Mouse (Mus musculus) intestine, embryonic 14.5 days (tissue): ENCODE measurements around the gene Filip1. TPM values are rescaled to one million over a fixed set of nuclear protein-coding genes. Genes with fewer than 3 reads are reported as not detected.

ENCODE experiments used
- ATAC-seq: fragments of 200-750 bp; cut with Nextera tagmentation; replicated peaks from 2 replicates; pipeline ENCODE4 v1.8.0; 2017; ENCODE audit warnings: low read depth, moderate number of reproducible peaks, moderate TSS enrichment, moderate library complexity; ENCODE audit not compliant: low FRiP score, low TSS enrichment
- DNase-seq: peaks from one replicate; pipeline ENCODE4 v3.0.0-alpha.2; 2018; ENCODE audit warnings: low spot score
- H3K27ac ChIP-seq: fragments of 300-500 bp; sonication (generic); 2 replicates; pipeline ENCODE4 v1.5.1; 2014; ENCODE audit warnings: low read depth, mild to moderate bottlenecking, control low read depth
- H3K27me3 ChIP-seq: fragments of 300-500 bp; sonication (generic); replicated peaks from 2 replicates; pipeline ENCODE4 v1.6.1; 2014; ENCODE audit warnings: low read length, control low read depth; ENCODE audit not compliant: control insufficient read depth, insufficient read depth
- H3K36me3 ChIP-seq: fragments of 300-500 bp; sonication (generic); 2 replicates; pipeline ENCODE4 v1.6.1; 2014; ENCODE audit warnings: low read length, control low read depth; ENCODE audit not compliant: control insufficient read depth, insufficient read depth
- H3K4me1 ChIP-seq: fragments of 300-500 bp; sonication (generic); replicated peaks from 2 replicates; pipeline ENCODE4 v1.6.1; 2014; ENCODE audit warnings: low read length, control low read depth, mixed read lengths; ENCODE audit not compliant: control insufficient read depth, insufficient read depth
- H3K4me2 ChIP-seq: fragments of 300-500 bp; sonication (generic); 2 replicates; pipeline ENCODE4 v1.6.1; 2014; ENCODE audit warnings: low read length
- H3K4me3 ChIP-seq: fragments of 300-500 bp; sonication (generic); 2 replicates; pipeline ENCODE4 v1.5.1; 2014; ENCODE audit warnings: low read depth, low read length, control low read depth, mixed read lengths
- H3K9ac ChIP-seq: fragments of 300-500 bp; sonication (generic); 2 replicates; pipeline ENCODE4 v1.6.1; 2014; ENCODE audit warnings: mild to moderate bottlenecking, low read length
- H3K9me3 ChIP-seq: fragments of 300-500 bp; sonication (generic); 2 replicates; pipeline ENCODE4 v1.6.1; 2016; ENCODE audit warnings: low read length, control low read depth; ENCODE audit not compliant: control insufficient read depth
- WGBS: fragments of 180-500 bp; shearing (Covaris S2); extraction: QIAGEN DNeasy Blood & Tissue Kit; methylation state at CpG from one replicate; pipeline ENCODE4 v1.1.7; 2014; 5-methylcytosine and 5-hydroxymethylcytosine counted together
- polyA plus RNA-seq: library from polyadenylated mRNA; unstranded; fragments of >200 nt; fragmentation: Nextera tagmentation; extraction: Ambion mirVana; gene quantifications from 2 replicates; pipeline ENCODE4 v1.2.1, GENCODE M21; 2014

Filip1 gene
- polyA plus RNA-seq, 1 experiment from 2014 or later = 7.2 TPM

GRCm38 (mm10) chr9:79827072-79827471 lies 185.6 kb downstream of the Filip1 start:
- H3K9ac ChIP-seq = no peak overlapping the region
- no peak for DNase-seq
- H3K27ac ChIP-seq = no peak overlapping the region
- no peaks in the 10 kb centered on the region for H3K4me1 ChIP-seq
- no peaks in the 10 kb centered on the region for H3K36me3 ChIP-seq
- no peak overlapping the region for H3K4me2 ChIP-seq
- 54% methylated on average over 2 of the region's 2 CpGs for WGBS
- no peak overlapping the region for H3K4me3 ChIP-seq
- no peaks in the 10 kb centered on the region for H3K27me3 ChIP-seq
- no peak for ATAC-seq
- no peaks in the 10 kb centered on the region for H3K9me3 ChIP-seq

DNA sequence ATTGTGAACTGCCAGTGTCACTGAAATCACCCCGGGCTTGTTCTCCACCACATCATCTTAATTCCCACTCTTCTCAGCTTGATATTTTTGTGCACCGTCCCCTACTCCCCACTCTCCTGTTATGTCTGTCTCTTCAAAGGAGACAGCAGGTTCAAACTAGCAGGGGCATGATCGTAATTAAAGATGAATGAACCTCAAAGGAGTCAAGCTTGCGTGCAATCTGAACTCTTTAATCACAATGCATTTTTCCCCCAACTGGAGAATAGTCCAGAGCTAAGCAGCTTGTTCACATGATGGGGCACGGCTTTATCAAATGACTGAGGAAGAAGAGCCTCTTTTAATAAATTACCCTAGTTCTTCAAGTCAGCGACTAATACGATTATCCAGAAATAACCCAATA lies 187.1 kb downstream of the Filip1 start:
- H3K4me3 ChIP-seq = no peak overlapping the region
- no peak overlapping the region for H3K4me2 ChIP-seq
- no peaks in the 10 kb centered on the region for H3K4me1 ChIP-seq
- DNase-seq (no peak), ATAC-seq (no peak)
- WGBS = 83% methylated on average over 7 of the region's 7 CpGs
- no peaks in the 10 kb centered on the region for H3K27me3 ChIP-seq
- no peak overlapping the region for H3K27ac ChIP-seq
- no peaks in the 10 kb centered on the region for H3K9me3 ChIP-seq
- no peak overlapping the region for H3K9ac ChIP-seq
- no peaks in the 10 kb centered on the region for H3K36me3 ChIP-seq

GRCm38 (mm10) chr9:79823856-79824255 lies 188.8 kb downstream of the Filip1 start:
- Histone ChIP-seq H3K27me3 (no peaks in the 10 kb centered on the region), H3K27ac (no peak overlapping the region), H3K4me1 (no peaks in the 10 kb centered on the region), H3K4me3 (no peak overlapping the region), H3K36me3 (no peaks in the 10 kb centered on the region), H3K4me2 (no peak overlapping the region), H3K9me3 (no peaks in the 10 kb centered on the region), H3K9ac (no peak overlapping the region)
- DNase-seq (no peak), ATAC-seq (no peak)
- 82% methylated on average over 2 of the region's 2 CpGs for WGBS

GRCm38 (mm10) chr9:79823438-79823837 lies 189.2 kb downstream of the Filip1 start:
- 84% methylated on average over 4 of the region's 4 CpGs for WGBS

DNA sequence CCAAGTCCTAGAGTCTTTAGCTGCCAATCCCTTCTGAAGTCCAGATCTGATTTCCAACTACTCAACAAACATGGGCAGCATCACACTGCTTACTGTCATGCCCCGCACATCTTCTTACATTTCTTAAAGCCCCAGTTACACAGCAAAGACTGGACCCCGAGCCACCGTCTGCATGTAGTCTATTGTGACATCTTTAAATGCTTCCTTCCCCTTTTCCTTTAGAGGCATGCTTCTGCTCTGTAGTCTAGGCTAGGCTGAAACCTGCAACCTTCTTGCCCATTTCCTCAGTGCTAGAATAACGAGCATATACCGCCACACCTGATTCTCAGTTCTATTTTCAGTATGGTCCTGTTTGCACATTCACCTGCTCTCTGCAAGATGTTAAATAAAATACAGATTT lies 196.2 kb downstream of the Filip1 start:
- Histone ChIP-seq H3K9ac (no peak overlapping the region), H3K36me3 (no peaks in the 10 kb centered on the region), H3K27me3 (no peaks in the 10 kb centered on the region), H3K27ac (no peak overlapping the region), H3K4me1 (no peaks in the 10 kb centered on the region), H3K9me3 (no peaks in the 10 kb centered on the region), H3K4me2 (no peak overlapping the region), H3K4me3 (no peak overlapping the region)
- ATAC-seq (no peak), DNase-seq (no peak)
- WGBS = 87% methylated on average over 5 of the region's 5 CpGs

More at GRCm38 (mm10) chr9:79823438-79823837, 189.2 kb downstream of the Filip1 start:
- H3K4me3 ChIP-seq = no peak overlapping the region
- no peaks in the 10 kb centered on the region for H3K9me3 ChIP-seq
- no peak overlapping the region for H3K9ac ChIP-seq
- no peak overlapping the region for H3K4me2 ChIP-seq
- ATAC-seq (no peak), DNase-seq (no peak)
- H3K4me1 ChIP-seq = no peaks in the 10 kb centered on the region
- no peaks in the 10 kb centered on the region for H3K27me3 ChIP-seq
- no peaks in the 10 kb centered on the region for H3K36me3 ChIP-seq
- H3K27ac ChIP-seq = no peak overlapping the region

GRCm38 (mm10) chr9:79816013-79816412 lies 196.6 kb downstream of the Filip1 start:
- Histone ChIP-seq H3K9ac (no peak overlapping the region), H3K36me3 (no peaks in the 10 kb centered on the region), H3K27me3 (no peaks in the 10 kb centered on the region), H3K27ac (no peak overlapping the region), H3K4me2 (no peak overlapping the region), H3K4me3 (no peak overlapping the region), H3K9me3 (no peaks in the 10 kb centered on the region), H3K4me1 (no peaks in the 10 kb centered on the region)
- 95% methylated on average over 11 of the region's 11 CpGs for WGBS
- ATAC-seq (no peak), DNase-seq (no peak)

DNA sequence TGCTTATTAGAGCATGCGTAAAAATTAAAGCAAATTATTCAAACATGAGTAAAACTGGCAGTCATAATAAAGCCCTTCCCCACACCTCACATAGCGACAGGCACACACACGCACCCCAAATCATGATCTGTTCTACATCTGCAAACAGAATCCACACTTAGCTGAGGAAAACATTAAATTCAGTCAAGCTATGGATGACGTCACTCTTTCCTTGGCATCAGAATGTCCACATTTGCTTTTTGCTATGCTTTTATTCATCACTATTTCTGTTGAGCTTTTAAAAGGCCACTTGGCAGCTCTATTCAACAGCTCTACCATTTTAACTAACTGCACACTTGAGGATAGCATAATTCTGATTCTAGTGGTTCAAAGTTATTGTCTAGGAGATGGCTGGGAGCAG lies 198.1 kb downstream of the Filip1 start:
- WGBS = 90% methylated on average over 4 of the region's 4 CpGs
- Histone ChIP-seq H3K27ac (no peak overlapping the region), H3K27me3 (no peaks in the 10 kb centered on the region), H3K4me3 (no peak overlapping the region), H3K4me1 (no peaks in the 10 kb centered on the region), H3K4me2 (no peak overlapping the region), H3K9ac (no peak overlapping the region), H3K9me3 (no peaks in the 10 kb centered on the region), H3K36me3 (no peaks in the 10 kb centered on the region)
- no peak for DNase-seq
- no peak for ATAC-seq

- Histone ChIP-seq H3K9ac (no peak overlapping the region), H3K4me1 (no peaks in the 10 kb centered on the region; the same call in 1 of the 2 replicates), H3K27me3 (no peaks in the 10 kb centered on the region; the same call in 1 of the 2 replicates), H3K9me3 (no peaks in the 10 kb centered on the region), H3K4me3 (no peak overlapping the region), H3K27ac (no peak overlapping the region), H3K36me3 (no peaks in the 10 kb centered on the region), H3K4me2 (no peak overlapping the region)
- ATAC-seq (no peak), DNase-seq (no peak)
- 82% methylated on average over 11 of the region's 11 CpGs for WGBS
Measured at GRCm38 (mm10) chr9:79810969-79811902, 201.4 kb downstream of the Filip1 start.

DNA sequence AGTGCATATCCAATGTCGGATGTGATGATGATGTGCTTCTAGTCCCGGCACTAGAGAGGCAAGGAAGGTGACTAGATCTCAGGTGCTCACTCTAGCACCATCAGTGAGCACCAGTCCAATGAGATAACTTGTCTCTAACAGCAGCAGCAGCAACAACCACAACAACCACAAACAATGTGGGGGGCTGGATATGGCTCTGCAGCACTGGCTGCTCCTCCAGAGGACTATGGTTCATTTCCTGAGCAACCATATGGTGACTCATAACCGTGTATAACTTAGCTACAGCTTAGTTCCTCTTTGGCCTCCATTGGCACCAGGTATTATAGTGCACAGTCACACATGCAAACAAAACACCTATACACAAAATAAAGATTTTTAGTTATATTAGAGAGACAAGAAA lies 202.1 kb downstream of the Filip1 start:
- no peaks in the 10 kb centered on the region; the same call in 1 of the 2 replicates for H3K4me1 ChIP-seq
- no peak for ATAC-seq
- H3K9me3 ChIP-seq = no peaks in the 10 kb centered on the region
- no peak overlapping the region for H3K4me2 ChIP-seq
- no peaks in the 10 kb centered on the region for H3K36me3 ChIP-seq
- no peak overlapping the region for H3K4me3 ChIP-seq
- H3K27ac ChIP-seq = no peak overlapping the region
- WGBS = 83% methylated on average over 3 of the region's 3 CpGs
- no peaks in the 10 kb centered on the region; the same call in 1 of the 2 replicates for H3K27me3 ChIP-seq
- no peak for DNase-seq
- no peak overlapping the region for H3K9ac ChIP-seq
